Mouse (Mus musculus): Measurements from ENCODE around the gene Rgs7.

Rgs7 gene

DNA sequence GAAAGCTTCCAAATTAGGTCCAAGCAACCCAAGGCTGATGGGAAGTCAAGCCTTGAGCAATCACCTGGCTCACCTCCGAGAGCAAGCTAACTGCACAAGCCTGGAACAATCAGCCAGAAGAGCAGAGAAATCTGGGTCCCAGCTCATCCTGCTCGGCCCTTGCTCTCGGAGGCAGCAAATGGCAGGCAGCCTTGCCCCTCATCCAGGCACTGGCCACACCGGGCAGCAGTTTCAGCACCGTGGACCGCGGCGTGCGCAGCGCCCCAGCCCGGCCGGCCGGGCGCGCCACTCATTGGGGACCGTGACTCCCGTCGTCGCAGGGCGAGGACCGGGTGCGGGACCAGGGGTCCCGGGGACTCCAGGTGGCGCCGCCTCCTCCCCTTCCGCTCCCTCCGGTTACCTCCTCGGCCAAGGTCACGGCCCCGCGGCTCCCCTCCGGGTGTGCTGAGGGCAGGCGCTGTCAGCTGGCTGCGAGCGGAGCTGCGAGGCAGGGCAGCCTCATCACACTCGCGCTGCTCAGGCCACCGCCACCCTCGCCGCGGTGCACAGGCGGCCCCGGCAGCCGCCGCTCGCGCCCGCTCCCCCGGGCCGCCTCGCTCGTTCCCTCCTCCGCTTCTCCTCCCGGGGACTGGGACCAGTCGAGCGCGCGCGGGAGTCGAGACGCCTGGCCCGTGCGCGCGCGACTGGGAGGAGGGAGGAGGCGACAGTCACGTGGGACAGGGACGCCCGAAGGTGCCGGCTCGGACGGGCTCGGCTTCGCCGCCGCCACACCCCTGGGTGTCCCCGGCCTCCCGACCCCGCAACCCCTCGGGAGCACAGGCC is at the start of gene Rgs7:
TSS of gene Rgs7 (minus strand) at position 640 of the 822 bp plus-strand sequence.
- peak; percentile 10 for DNase-seq (ENCODE audit: low spot score)

DNA sequence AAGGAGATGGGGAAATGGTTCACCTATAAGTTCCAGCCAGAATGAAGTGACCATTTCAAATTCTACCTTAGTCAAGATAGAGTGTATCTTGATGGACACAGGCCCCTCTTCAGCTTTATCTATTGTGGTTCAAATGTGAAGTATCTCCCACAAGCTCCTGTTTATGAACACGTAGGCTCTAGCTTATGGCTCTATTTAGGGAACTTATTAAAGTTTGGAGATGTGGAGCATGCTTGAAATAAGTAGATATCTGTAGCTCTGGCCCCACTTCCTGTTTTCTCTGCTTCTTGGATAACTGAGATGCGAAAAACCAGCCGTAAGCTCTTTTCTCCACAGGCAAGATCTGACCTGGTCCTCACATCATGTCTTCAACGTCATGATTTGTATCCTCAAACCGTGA is 48.4 kb upstream of the Rgs7 start:
- no peak for DNase-seq (ENCODE audit: low spot score)

DNA sequence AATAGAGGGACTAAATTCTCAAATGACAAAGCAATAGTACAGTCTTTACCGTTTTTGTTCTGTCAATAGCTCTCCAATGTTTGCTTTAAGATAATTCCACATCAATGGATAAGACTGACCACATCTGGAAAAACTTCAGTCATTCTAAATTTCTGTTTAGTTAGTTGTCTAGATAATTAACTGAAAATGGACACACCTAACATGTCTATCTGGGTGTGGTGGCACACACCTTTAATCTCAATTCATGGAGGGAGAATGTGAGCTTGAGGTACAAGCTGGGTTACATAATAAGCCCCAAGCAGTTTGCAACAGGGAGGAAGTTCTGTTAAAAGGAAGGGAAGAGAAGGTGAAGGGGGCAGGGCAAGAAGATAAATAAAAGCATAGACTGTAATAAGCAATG is 45.0 kb upstream of the Rgs7 start:
- DNase-seq (ENCODE audit: low spot score): no peak

DNA sequence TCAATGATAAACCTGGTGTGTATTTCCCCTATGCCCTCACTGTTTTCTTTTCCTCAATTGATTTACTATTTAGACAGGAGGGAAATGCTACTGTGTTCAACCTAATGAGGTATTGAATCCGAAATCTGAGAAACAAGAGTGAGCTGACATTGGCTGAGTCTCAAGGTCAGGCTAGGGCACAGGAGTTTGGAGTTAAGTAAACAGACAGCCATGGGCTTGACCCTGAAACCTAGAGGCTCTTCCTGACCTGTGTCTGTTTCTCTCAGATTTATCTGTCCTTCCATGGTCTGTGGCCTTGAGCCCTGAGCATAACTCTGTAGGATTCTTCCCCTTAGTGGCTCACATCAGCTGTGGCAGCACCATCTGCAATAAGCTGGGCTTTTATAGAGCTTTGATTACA is 37.6 kb upstream of the Rgs7 start:
- DNase-seq (ENCODE audit: low spot score): no peak

DNA sequence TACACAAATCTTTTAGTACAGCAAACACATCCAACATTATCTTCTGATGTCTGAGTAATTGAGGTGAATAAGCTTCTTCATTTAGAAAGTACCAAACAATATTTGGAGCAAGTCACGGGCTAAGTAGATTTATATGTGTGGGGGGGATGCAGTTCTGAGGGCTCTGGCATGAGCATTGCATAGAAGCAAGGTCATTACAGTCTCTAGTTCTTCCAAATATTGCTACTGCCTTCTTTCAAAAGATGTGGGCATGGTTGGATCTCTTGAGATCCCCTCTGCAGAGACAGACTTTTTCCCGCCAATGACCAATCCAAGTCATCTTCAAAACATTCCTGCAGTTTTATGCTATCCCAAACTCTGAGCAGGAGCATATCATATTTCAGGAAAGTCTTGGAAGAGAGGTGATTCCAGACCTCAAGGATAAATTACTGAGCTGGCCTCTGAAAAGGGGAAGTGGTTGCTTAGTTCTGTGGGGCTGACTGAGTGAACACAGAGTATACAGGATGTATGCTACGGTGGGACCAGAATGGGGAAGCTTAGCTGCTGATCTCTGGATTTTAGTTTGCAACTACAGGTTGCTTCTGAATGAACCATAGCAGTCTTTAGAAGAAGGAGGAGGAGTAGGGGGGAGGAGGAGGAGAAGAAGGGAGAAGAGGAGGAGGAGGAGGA is 32.5 kb upstream of the Rgs7 start:
- no peak for DNase-seq (ENCODE audit: low spot score)

DNA sequence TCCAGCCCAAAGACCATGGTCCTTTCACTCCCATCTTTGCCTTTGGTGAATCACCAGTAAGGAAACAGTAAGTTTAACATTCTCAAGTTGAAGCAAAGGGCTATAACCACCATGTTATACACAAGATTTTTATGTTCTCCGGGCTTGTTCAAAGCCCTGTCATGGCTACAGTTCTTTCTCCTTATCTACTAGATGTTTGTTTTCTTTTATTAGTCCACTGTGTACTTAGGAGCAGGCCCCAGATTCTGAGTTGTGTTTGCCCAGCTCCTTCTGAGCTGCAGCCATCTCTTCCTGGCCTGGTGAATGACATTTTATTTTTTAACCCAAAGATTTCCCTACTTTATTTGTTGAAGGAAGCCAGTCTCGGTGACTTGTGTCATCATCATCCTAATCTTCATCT is 31.3 kb upstream of the Rgs7 start:
- DNase-seq (ENCODE audit: low spot score): no peak

DNA sequence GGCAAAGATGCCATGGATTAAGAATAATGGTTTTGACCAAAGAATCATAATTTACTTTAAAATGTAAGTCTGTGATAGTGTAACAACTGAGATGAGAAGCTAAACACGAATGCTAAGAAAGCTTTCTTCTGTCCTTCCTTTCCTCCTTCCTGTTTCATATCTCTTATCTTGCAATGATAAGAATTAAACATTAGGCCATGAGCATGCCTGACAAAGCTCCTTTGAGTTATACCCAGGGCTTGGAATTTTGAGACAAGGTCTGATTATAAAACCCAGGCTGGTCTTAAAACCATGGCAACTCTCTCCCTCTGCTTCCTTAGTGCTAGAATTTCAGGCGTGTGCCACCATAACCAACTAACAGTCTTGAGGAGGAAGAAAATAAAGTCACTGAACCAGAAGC is 22.2 kb upstream of the Rgs7 start:
- no peak for DNase-seq (ENCODE audit: low spot score)

DNA sequence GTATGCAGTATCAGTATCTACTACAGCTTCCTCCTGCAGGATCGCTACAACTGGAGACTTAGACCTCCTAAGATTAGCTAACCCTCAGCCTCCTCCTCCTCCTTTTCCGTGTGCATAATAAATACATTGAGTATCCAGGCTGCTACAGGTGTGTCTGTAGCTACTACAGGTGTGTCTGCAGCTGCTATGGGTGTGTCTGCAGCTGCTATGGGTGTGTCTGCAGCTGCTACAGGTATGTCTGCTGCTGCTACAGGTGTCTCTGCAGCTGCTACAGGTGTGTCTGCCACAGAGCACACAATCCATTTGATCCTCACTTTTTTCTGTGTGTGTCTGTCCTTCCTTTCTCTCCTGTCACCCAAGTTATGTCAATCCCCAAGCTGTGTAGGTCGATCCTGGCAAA is 19.9 kb upstream of the Rgs7 start:
- no peak for DNase-seq (ENCODE audit: low spot score)

DNA sequence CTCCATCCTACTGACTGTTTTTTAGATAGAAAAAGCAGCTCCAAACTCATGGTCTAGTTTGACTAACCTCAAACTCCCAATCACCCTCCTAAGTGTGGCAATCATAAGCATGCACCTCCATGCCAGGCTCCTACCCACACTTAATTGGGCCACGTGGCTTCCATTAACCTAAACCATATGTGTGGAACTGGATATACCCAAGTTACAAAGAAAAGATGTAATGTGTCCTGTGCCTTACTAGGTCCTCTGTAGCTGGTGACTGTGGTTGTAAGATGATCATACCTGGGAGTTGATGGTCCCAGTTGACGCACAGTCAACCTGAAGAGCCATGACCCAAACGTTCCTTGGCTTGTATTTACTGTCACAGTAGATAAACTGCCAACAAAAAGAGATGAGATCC is 17.7 kb upstream of the Rgs7 start:
- DNase-seq (ENCODE audit: low spot score): no peak

DNA sequence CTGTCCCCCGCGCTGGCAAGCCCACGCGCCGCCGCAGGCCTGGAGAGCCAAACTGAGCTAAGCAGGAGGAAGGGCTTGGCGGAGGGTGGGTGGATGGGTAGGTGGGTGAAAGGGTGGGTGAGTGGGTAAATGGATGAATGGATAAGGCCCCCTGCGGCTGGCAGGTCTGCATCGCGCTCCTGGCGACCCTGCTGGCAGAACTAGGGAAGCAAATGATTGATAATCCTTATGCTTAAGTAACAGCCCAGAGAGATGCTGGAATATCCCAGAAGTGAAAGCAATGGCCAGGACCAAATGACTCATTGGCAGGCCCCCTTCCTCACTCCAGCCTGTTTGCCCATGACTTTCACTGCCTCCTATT is 363 bp upstream of the Rgs7 start:
- no peak for DNase-seq (ENCODE audit: low spot score)

DNA sequence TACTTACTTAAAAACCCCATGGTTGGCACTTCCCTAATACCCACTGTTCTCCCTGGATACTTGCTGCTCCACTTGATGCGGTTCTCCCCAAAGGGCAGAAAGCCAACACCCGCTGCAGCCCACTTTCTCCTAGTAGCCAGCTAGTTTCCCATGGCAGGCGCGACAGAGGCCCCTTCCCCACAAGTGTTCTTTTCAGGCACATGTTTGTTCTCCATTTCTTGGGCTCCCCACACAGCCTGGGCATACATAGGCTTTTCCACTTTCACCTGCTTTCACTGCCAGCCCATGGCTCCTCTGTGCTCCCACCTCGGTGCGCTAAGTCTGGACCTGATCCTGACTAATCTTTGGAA is 814 bp downstream of the Rgs7 start:
- DNase-seq (ENCODE audit: low spot score): no peak

DNA sequence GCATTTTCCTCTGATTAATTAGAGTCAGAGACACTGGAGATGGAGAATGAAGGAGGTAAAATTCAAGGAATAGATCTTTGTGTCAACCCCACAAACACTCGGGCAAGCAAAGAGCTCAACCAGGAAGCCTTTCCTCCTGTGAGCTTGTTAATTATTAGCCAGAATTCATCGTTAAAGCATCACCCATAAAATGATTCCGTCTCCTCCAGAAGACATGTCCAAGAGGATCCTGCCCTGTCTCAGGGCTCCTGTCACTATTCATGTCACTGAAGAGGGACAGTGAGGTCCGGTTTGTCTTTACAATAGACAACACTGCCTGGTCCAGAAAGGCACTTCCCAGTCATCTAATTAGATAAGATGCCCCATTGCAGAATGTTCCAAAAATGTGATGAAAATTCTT is 7.2 kb downstream of the Rgs7 start:
- DNase-seq (ENCODE audit: low spot score): no peak

DNA sequence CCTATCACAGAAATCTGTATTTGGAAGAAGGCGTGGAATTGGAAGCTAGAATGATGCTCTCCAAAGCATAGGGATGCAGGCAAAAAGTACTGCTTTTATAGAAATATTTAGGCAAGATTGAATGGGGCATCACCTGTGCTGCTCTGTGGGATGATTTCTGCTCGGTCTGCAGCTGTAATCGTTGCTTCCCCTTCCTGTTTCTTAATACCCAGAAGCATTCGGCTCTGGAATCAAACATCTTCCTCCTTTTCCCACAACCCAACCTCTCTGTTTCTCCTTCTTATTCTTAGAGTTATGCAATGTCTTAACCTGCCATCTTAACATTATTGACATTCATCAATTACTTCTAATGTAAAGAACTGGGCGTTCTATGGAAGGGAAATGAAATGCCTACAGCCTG is 19.2 kb downstream of the Rgs7 start:
- no peak for DNase-seq (ENCODE audit: low spot score)

DNA sequence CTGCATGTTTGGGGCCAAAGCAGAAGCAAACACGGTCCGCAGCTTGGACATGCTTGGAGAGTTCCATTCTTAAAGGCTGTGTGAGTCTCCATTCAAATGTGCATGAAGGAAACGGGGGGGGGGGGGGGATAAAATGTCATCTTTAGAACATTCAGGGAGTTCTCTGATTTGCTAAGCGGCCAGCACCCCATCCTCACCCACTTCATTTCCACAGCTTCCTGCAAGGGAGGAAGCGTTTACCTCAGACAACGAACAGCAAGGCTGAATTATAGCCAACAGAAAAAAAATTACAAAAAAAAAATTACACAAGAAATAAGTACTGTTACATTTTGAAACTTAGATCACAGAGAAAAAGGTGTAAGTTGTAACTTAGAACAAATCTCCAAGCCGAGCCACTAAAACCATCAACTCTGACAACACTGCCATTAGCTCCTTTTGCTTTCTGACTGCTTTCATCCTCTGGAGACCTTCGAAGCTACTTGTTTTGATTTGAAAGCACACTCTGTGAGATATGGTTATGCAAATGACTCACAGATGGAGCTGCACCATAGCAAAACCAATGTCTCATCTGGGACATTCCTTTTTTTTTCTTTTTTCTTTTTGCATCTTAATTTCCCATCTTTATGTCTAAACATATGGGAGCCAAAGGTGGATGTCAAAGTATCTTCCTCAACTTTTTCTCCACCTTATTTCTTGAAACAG is 23.1 kb downstream of the Rgs7 start:
- no peak for DNase-seq (ENCODE audit: low spot score)

DNA sequence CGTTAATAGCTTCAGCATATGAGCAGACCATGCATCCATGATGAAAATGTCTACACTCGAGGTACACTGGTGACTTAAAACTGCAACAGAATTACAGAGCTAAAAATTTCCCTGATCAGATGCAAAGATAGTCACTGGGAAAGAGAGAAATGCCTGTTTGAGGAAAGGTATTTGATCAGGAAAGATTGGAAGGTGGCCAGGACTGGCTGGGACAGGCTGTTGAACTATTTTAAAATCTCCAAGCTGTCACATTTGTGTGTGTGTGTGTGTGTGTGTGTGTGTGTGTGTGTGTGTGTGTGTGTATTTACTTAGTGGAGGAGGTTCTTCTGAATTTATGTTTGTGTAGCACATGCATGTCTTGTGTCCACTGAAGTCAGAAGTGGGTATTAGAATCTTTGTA is 27.7 kb downstream of the Rgs7 start:
- DNase-seq (ENCODE audit: low spot score): no peak

DNA sequence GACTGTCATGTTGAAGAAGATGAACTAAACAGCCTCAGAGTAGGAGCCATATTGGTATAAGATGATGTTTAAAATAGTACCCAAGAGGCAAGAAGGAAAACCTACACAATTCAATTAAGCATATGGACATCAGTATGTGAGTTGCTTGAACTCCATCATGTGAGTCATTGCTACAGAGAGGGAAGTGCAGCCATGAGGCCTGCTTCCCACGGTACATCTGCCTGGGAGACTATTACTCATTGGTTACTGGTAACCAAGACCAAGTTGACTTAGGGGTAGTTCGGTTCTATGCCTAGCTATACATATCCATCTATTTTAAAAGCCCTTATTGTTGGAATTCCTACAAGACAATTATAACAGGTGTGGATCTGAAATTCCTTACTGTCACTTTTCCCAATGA is 29.9 kb downstream of the Rgs7 start:
- DNase-seq (ENCODE audit: low spot score): no peak

DNA sequence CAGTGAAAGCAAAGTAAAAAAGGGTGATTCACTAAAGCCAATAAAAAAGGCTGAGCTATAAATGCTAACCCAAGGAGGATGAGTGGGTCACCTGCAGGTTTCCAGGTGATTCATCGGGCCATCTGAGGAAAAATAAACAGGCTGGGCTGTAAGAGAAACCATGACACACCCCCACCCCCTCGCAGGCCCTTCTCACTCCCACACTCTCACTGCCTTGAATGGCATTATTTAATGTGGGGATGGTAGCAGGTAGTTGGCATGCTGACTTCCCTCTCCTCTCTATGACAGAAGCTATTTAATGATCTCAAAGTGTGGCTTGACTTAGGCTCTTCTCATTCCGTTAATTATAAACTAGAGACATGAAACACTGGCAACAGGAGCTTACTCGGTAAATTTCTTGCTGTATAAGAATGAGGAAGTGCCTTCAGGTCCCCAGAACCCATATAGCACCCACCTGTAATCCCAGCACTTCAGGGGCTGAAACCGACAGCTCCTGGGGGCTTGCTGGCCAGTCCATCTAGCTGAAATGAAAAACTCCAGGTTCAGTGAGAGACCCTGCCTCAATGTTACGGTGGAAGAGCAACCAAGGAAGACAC is 38.2 kb downstream of the Rgs7 start:
- no peak for DNase-seq (ENCODE audit: low spot score)

DNA sequence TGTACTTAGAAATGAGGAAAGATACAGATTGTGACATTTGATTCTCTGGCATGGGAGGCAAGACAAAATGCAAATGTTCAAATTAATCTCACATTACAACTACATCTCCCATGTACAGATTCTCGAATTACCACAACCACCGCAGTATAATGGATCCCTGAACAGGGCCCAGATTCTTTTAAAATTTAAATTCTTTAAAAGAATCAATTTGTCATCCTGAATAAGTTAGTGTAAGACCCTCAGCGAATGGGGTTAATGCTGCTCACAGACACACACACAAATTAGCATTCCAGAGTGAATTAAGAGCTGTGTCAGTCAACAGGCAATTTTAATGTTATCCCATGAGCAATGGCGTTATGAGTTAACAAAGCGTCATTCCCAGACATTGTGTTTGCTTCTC is 44.3 kb downstream of the Rgs7 start:
- DNase-seq (ENCODE audit: low spot score): no peak

DNA sequence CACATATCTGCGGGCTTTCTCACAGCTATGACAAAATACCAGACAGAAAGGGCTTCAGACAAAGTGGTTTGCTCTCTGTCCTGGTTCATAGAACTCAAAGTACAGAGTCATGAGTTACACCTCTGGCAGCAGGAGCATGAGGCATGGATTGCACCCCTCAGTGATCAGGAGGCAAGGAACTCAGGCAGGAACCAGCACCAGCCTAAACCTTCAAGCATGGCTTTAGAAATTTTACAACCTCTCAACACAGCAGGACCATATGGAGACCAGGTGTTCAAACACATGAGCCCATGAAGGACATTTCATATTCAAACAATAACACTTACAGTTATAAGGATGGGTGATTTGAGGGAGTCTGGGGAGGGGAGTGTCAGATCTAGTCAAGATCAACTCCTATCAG is 49.4 kb downstream of the Rgs7 start:
- DNase-seq (ENCODE audit: low spot score): no peak

DNA sequence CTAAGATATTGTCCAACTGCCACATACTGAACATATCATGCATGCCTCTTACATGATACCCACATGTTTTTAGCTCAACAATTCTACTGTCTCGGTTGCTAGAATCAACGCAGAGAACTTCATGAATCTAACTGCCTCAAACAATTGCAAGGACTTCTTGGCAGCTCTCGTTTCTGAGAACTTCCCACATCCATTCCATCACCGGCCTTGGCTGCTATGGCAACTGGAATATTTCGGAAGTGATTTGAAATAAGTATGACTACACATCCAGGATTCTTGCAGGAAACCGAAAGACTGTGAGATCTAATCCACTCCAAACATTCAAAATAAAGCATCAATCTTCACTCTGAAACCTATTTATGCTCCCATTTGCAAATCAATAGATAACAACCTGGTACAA is 50.3 kb downstream of the Rgs7 start:
- DNase-seq (ENCODE audit: low spot score): no peak

DNA sequence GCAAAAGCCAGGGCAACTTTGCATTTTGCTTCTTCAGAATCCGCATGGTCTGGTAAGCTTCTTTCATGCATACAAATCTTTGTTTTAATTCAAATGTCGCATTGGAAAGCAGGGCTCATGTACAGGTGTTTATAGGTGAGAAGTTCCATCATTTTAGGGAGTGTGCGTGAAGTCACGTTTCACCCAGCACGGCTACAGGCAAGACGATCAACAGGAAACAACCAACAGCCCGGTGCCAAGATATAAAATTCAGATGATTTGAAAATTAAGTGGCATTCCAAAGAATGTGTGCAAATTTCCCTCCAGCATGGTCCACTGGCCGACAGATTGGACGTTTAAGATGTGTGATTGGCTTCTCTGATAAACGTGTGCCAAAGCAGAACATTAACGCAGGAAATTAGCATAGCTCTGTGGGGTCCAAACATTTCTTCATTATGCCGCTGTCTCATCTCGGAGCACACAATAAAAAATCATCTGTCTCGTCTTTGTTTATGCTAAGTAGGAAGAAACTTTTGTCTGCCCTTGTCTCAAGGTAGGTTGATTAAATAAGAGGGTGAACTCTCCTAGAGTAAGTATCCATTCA is 58.6 kb downstream of the Rgs7 start:
- DNase-seq (ENCODE audit: low spot score): no peak

DNA sequence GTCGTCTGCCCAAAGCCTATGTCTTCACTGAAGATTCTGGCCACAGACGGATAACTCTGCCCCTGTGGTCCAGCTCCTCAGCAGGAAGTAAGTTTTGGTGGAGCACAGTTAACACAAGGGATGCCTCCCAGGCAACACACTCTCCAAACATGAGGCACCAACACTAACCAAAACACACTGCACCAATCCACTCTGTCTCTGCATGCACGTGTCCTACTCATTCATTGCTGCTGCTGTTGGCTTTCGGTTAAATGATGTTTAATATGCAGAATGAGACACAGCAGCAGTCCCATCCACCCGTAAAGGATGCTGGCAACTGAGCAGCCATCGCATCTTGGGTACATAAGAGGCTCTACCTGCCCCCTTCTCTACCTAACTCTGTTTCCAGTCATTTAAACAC is 59.2 kb downstream of the Rgs7 start:
- DNase-seq (ENCODE audit: low spot score): no peak
